8 mouse cellular contexts compared by ENCODE assay signal in genomic region chr13:55486916-55487577, GRCm38 (mm10). TPM values are rescaled to one million over a fixed set of nuclear protein-coding genes. Genes with fewer than 3 reads are reported as not detected.
DNase-seq lines count a peak whose midpoint lies in the region; ATAC-seq and TF ChIP-seq lines count a peak whose summit lies in the region.

No protein-coding gene starts in this region.

- DNase-seq in cerebellum, postnatal 10 days = peak; percentile 82 to 84
- no peak for DNase-seq in cerebellum, adult 9-10 months
- peak; percentile 34 for DNase-seq in CD4-positive helper T cell, adult 2 months (ENCODE audit: low read depth, low spot score)
- DNase-seq in embryonic facial prominence, embryonic 11.5 days (ENCODE audit: low spot score) = peak; percentile 70
- no peak for DNase-seq in hindbrain, embryonic 14.5 days (ENCODE audit: low spot score)
- peak; percentile 29 for DNase-seq in lung, postnatal 0 days (ENCODE audit: low spot score)
- no peak for DNase-seq in adrenal gland, postnatal 25 days

- H3K9me3 ChIP-seq in embryonic facial prominence, embryonic 11.5 days (replicated peaks; ENCODE audit: control insufficient read depth, low read length) = no peaks in the 10 kb centered on the region
- no peaks in the 10 kb centered on the region for H3K9me3 ChIP-seq in hindbrain, embryonic 14.5 days (ENCODE audit: control insufficient read depth, low read length)
- no peaks in the 10 kb centered on the region for H3K9me3 ChIP-seq in lung, postnatal 0 days (ENCODE audit: low read length)
- no peaks in the 10 kb centered on the region for H3K9me3 ChIP-seq in stomach, embryonic 15.5 days

- no peak for TF ChIP-seq CTCF in lung, postnatal 0 days (IDR thresholded peaks at IDR 0.05)

- no peaks in the 10 kb centered on the region for H3K27me3 ChIP-seq in embryonic facial prominence, embryonic 11.5 days (ENCODE audit: control insufficient read depth, insufficient read depth, low read length)
- H3K27me3 ChIP-seq in hindbrain, embryonic 14.5 days (ENCODE audit: control insufficient read depth, insufficient read depth, low read length) = no peaks in the 10 kb centered on the region
- H3K27me3 ChIP-seq in lung, postnatal 0 days (replicated peaks; ENCODE audit: insufficient read depth, low read length) = peaks cover 9% of the 10 kb centered on the region
- no peaks in the 10 kb centered on the region for H3K27me3 ChIP-seq in stomach, embryonic 15.5 days (replicated peaks)

- H3K27ac ChIP-seq in embryonic facial prominence, embryonic 11.5 days (replicated peaks; ENCODE audit: low read depth, low read length) = peak overlapping the region; percentile 95
- peak overlapping the region; percentile 99 for H3K27ac ChIP-seq in hindbrain, embryonic 14.5 days
- peak overlapping the region; percentile 68 for H3K27ac ChIP-seq in lung, postnatal 0 days (ENCODE audit: low read length)
- peak overlapping the region; percentile 87 for H3K27ac ChIP-seq in stomach, embryonic 15.5 days

- no peak for TF ChIP-seq EP300 in lung, postnatal 0 days (IDR thresholded peaks at IDR 0.05)

- H3K4me2 ChIP-seq in embryonic facial prominence, embryonic 11.5 days (ENCODE audit: low read depth, low read length) = peak overlapping the region; percentile 61
- peak overlapping the region; percentile 99 for H3K4me2 ChIP-seq in hindbrain, embryonic 14.5 days (replicated peaks)
- peak overlapping the region; percentile 92 for H3K4me2 ChIP-seq in lung, postnatal 0 days (replicated peaks; ENCODE audit: low read depth, low read length)
- H3K4me2 ChIP-seq in stomach, embryonic 15.5 days = peak overlapping the region; percentile 86

- no peaks in the 10 kb centered on the region; the same call in 1 of the 2 replicates for H3K36me3 ChIP-seq in embryonic facial prominence, embryonic 11.5 days (replicated peaks; ENCODE audit: control insufficient read depth, insufficient read depth, low read depth, low read length)
- H3K36me3 ChIP-seq in hindbrain, embryonic 14.5 days (replicated peaks; ENCODE audit: control insufficient read depth, insufficient read depth) = peaks cover 12% of the 10 kb centered on the region
- H3K36me3 ChIP-seq in lung, postnatal 0 days (ENCODE audit: insufficient read depth, low read length) = no peaks in the 10 kb centered on the region
- H3K36me3 ChIP-seq in stomach, embryonic 15.5 days = peaks cover 5% of the 10 kb centered on the region; the same call in 1 of the 2 replicates

- H3K4me1 ChIP-seq in embryonic facial prominence, embryonic 11.5 days (ENCODE audit: control insufficient read depth, insufficient read depth, low read length) = peaks cover 16% of the 10 kb centered on the region
- peaks cover 52% of the 10 kb centered on the region for H3K4me1 ChIP-seq in hindbrain, embryonic 14.5 days (replicated peaks; ENCODE audit: control insufficient read depth, insufficient read depth, low read length)
- peaks cover 6% of the 10 kb centered on the region; the same call in 1 of the 2 replicates for H3K4me1 ChIP-seq in lung, postnatal 0 days (ENCODE audit: insufficient read depth, low read depth, low read length)
- H3K4me1 ChIP-seq in stomach, embryonic 15.5 days = peaks cover 51% of the 10 kb centered on the region

- peak overlapping the region; percentile 100 for H3K9ac ChIP-seq in embryonic facial prominence, embryonic 11.5 days (replicated peaks; ENCODE audit: low read length)
- H3K9ac ChIP-seq in hindbrain, embryonic 14.5 days = peak overlapping the region; percentile 100
- H3K9ac ChIP-seq in lung, postnatal 0 days (replicated peaks; ENCODE audit: low read depth) = peak overlapping the region; percentile 74
- peak overlapping the region; percentile 73 for H3K9ac ChIP-seq in stomach, embryonic 15.5 days

- under 1% methylated on average over 27 of the region's 29 CpGs for WGBS in embryonic facial prominence, embryonic 11.5 days
- WGBS in hindbrain, embryonic 14.5 days = under 1% methylated on average over 29 of the region's 29 CpGs
- under 1% methylated on average over 26 of the region's 29 CpGs for WGBS in lung, postnatal 0 days
- under 1% methylated on average over 28 of the region's 29 CpGs for WGBS in stomach, embryonic 15.5 days

- peak overlapping the region; percentile 95 for H3K4me3 ChIP-seq in embryonic facial prominence, embryonic 11.5 days (ENCODE audit: low read depth, low read length)
- H3K4me3 ChIP-seq in hindbrain, embryonic 14.5 days (replicated peaks; ENCODE audit: low read length) = peak overlapping the region; percentile 97
- peak overlapping the region; percentile 69 for H3K4me3 ChIP-seq in lung, postnatal 0 days (ENCODE audit: low read depth, low read length)
- peak overlapping the region; percentile 71 for H3K4me3 ChIP-seq in stomach, embryonic 15.5 days (replicated peaks)

- peak; percentile 47 for ATAC-seq in embryonic facial prominence, embryonic 11.5 days (replicated peaks; ENCODE audit: insufficient number of reproducible peaks, low FRiP score, low TSS enrichment, low read depth)
- peak; percentile 39 for ATAC-seq in hindbrain, embryonic 14.5 days (ENCODE audit: low FRiP score)
- ATAC-seq in lung, postnatal 0 days = peak; percentile 25
- peak; percentile 65 for ATAC-seq in stomach, embryonic 15.5 days (ENCODE audit: insufficient read depth, low FRiP score, low read depth)

RNA-seq across cellular contexts. Expression of gene Dbn1, which starts 0.9 kb away (rescaled TPM):
- 231 and 252 TPM in 2 replicates for polyA plus RNA-seq in embryonic facial prominence, embryonic 11.5 days (2014; fragmentation: Nextera tagmentation; extraction: Ambion mirVana)
- polyA plus RNA-seq in hindbrain, embryonic 14.5 days (2014; fragmentation: Nextera tagmentation; extraction: Ambion mirVana) = 406 and 416 TPM in 2 replicates
- 43.0 and 50.6 TPM in 2 replicates for polyA plus RNA-seq in lung, postnatal 0 days (2015; fragmentation: Nextera tagmentation; extraction: Ambion mirVana)
- 110 and 115 TPM in 2 replicates for polyA plus RNA-seq in stomach, embryonic 15.5 days (2015; fragmentation: Nextera tagmentation; extraction: Ambion mirVana)
- total RNA-seq in adrenal gland, postnatal 25 days (2021) = 14.6 and 19.1 TPM in 2 replicates

RNA-seq across cellular contexts. Expression of gene Prr7, which starts 23.0 kb away (rescaled TPM):
- 1.7 TPM in 2 replicates for polyA plus RNA-seq in embryonic facial prominence, embryonic 11.5 days (2014; fragmentation: Nextera tagmentation; extraction: Ambion mirVana)
- 6.3 and 8.9 TPM in 2 replicates for polyA plus RNA-seq in hindbrain, embryonic 14.5 days (2014; fragmentation: Nextera tagmentation; extraction: Ambion mirVana)
- 0.17 and 0.45 TPM in 2 replicates for polyA plus RNA-seq in lung, postnatal 0 days (2015; fragmentation: Nextera tagmentation; extraction: Ambion mirVana)
- polyA plus RNA-seq in stomach, embryonic 15.5 days (2015; fragmentation: Nextera tagmentation; extraction: Ambion mirVana) = 0.72 and 0.85 TPM in 2 replicates
- total RNA-seq in adrenal gland, postnatal 25 days (2021) = 3.8 and 3.9 TPM in 2 replicates

RNA-seq across cellular contexts. Expression of gene Pdlim7, which starts 26.4 kb away (rescaled TPM):
- 124 and 136 TPM in 2 replicates for polyA plus RNA-seq in embryonic facial prominence, embryonic 11.5 days (2014; fragmentation: Nextera tagmentation; extraction: Ambion mirVana)
- 139 and 141 TPM in 2 replicates for polyA plus RNA-seq in hindbrain, embryonic 14.5 days (2014; fragmentation: Nextera tagmentation; extraction: Ambion mirVana)
- 109 and 111 TPM in 2 replicates for polyA plus RNA-seq in lung, postnatal 0 days (2015; fragmentation: Nextera tagmentation; extraction: Ambion mirVana)
- 198 and 218 TPM in 2 replicates for polyA plus RNA-seq in stomach, embryonic 15.5 days (2015; fragmentation: Nextera tagmentation; extraction: Ambion mirVana)
- 17.6 and 18.7 TPM in 2 replicates for total RNA-seq in adrenal gland, postnatal 25 days (2021)

RNA-seq across cellular contexts. Expression of gene Dok3, which starts 42.0 kb away (rescaled TPM):
- 1.0 and 1.3 TPM in 2 replicates for polyA plus RNA-seq in embryonic facial prominence, embryonic 11.5 days (2014; fragmentation: Nextera tagmentation; extraction: Ambion mirVana)
- 3.8 and 5.7 TPM in 2 replicates for polyA plus RNA-seq in hindbrain, embryonic 14.5 days (2014; fragmentation: Nextera tagmentation; extraction: Ambion mirVana)
- 8.1 and 9.1 TPM in 2 replicates for polyA plus RNA-seq in lung, postnatal 0 days (2015; fragmentation: Nextera tagmentation; extraction: Ambion mirVana)
- 4.3 and 5.3 TPM in 2 replicates for polyA plus RNA-seq in stomach, embryonic 15.5 days (2015; fragmentation: Nextera tagmentation; extraction: Ambion mirVana)
- 3.4 and 4.4 TPM in 2 replicates for total RNA-seq in adrenal gland, postnatal 25 days (2021)

RNA-seq across cellular contexts. Expression of gene Grk6, which starts 42.2 kb away (rescaled TPM):
- polyA plus RNA-seq in embryonic facial prominence, embryonic 11.5 days (2014; fragmentation: Nextera tagmentation; extraction: Ambion mirVana) = 50.4 and 59.7 TPM in 2 replicates
- polyA plus RNA-seq in hindbrain, embryonic 14.5 days (2014; fragmentation: Nextera tagmentation; extraction: Ambion mirVana) = 41.9 and 42.7 TPM in 2 replicates
- polyA plus RNA-seq in lung, postnatal 0 days (2015; fragmentation: Nextera tagmentation; extraction: Ambion mirVana) = 20.4 and 20.5 TPM in 2 replicates
- polyA plus RNA-seq in stomach, embryonic 15.5 days (2015; fragmentation: Nextera tagmentation; extraction: Ambion mirVana) = 39.1 and 40.7 TPM in 2 replicates
- 47.9 and 62.1 TPM in 2 replicates for total RNA-seq in adrenal gland, postnatal 25 days (2021)

Comparison
In these comparisons a context has a peak if more than half of its experiments do, and no peak if none do; other contexts are left out.
1. DNase-seq: peak in cerebellum, postnatal 10 days (2 of 2), CD4-positive helper T cell, adult 2 months (single experiment), embryonic facial prominence, embryonic 11.5 days (single experiment) and lung, postnatal 0 days (single experiment); none in cerebellum, adult 9-10 months (single experiment), hindbrain, embryonic 14.5 days (single experiment) and adrenal gland, postnatal 25 days (single experiment).
2. Peak in every context shown above with its lines, with median percentiles within 50 percentile points of each other: ATAC-seq, H3K27ac ChIP-seq, H3K4me2 ChIP-seq, H3K4me3 ChIP-seq and H3K9ac ChIP-seq.